Mouse (Mus musculus) E14TG2a.4 (cell line): ENCODE data around the gene Cnot4.

ENCODE experiments used
- CTCF ChIP-seq: conservative IDR thresholded peaks from 2 replicates; pipeline ENCODE4 v1.5.1; 2014; ENCODE audit warnings: low read length
- NANOG ChIP-seq: IDR thresholded peaks from 2 replicates; pipeline ENCODE4 v1.6.1; 2014; ENCODE audit warnings: borderline replicate concordance, low read length, mixed read lengths

DNA sequence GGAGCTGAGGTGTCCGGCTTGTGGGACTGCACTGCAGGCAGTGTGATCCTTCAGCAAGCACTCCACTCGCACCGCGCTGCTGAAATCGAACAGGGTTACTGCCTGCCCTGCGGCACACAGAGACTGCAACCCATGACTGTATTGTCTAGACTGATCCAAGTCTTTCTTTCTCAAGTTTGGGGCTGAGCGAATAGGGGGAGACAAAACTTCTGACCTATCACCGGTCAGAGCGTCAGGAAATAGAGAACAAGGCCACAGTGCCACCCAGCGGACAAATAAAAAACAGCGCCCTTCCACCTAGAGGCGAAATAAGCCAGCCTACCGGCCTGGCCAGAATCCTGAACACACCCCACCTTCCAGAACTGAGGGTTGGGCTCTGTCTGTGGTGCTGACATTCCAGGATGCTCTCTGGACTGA, 138.3 kb downstream of the Cnot4 start:
- TF ChIP-seq CTCF: peak; percentile 97
- no peak for TF ChIP-seq NANOG
